Mouse (Mus musculus) G1E (cell line): ENCODE results near the gene Cadm4.

ENCODE experiments used
- CTCF ChIP-seq: IDR thresholded peaks from 2 replicates; pipeline ENCODE4 v1.5.1; 2012; ENCODE audit warnings: low read depth, low read length, inconsistent platforms, mixed read lengths
- POLR2AphosphoS5 ChIP-seq: IDR thresholded peaks from 2 replicates; pipeline ENCODE4 v1.6.1; 2012; ENCODE audit warnings: low read depth, low read length, inconsistent platforms; ENCODE audit not compliant: insufficient replicate concordance

DNA sequence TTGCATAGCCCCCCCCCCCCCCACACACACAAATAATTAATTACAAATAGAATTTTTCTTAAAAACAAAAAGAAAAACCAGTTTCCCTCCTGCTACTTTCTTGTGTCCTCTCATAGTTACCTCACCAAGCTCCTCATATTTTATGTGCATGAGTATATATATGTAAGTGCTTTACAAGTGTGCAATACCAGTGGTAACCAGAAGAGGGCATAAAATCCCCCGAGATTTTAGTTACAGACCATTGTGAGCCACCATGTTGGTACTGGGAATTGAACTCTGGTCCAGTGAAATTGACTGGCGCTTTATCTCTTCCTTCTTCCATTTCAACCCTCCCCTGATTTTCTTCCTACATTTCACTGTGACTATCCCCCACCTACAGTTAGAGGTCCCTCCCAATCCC, 62.7 kb downstream of the Cadm4 start:
- 0 out of 2 replicates have a peak, but pooled peaks have one; percentile 12 for TF ChIP-seq CTCF
- TF ChIP-seq POLR2AphosphoS5: no peak
